Comparison of ENCODE assay signal across 15 mouse cellular contexts in genomic region chr2:136109038-136109363, GRCm38 (mm10). TPM values are rescaled to one million over a fixed set of nuclear protein-coding genes. Genes with fewer than 3 reads are reported as not detected.
DNase-seq lines count a peak whose midpoint lies in the region; ATAC-seq and TF ChIP-seq lines count a peak whose summit lies in the region.
"Had no signal": no experiment of that assay in that cellular context is flagged by ENCODE, and none has a peak within 500 bp of the region (broad histone marks: within the 10 kb centered on the region; RNA-seq: fewer than 3 reads in every experiment).

No protein-coding gene starts in this region.

- H3K9ac ChIP-seq in hindbrain, embryonic 16.5 days (ENCODE audit: low read depth, low read length), result peak overlapping the region; percentile 50; the same call in 1 of the 2 replicates
- peak overlapping the region; percentile 59 for H3K9ac ChIP-seq in neural tube, embryonic 14.5 days (replicated peaks; ENCODE audit: low read depth, low read length)
- no peak overlapping the region for H3K9ac ChIP-seq in liver, postnatal 0 days (replicated peaks)

- peak overlapping the region; percentile 32; the same call in 1 of the 2 replicates for H3K4me2 ChIP-seq in hindbrain, embryonic 16.5 days (ENCODE audit: low read length)
- peak overlapping the region; percentile 18; the same call in 1 of the 2 replicates for H3K4me2 ChIP-seq in neural tube, embryonic 14.5 days (ENCODE audit: low read depth, low read length)
- H3K4me2 ChIP-seq in liver, postnatal 0 days (ENCODE audit: low read depth, low read length), result no peak overlapping the region

- peaks cover 32% of the 10 kb centered on the region for H3K4me1 ChIP-seq in hindbrain, embryonic 16.5 days (ENCODE audit: control insufficient read depth, insufficient read depth, low read depth, low read length)
- H3K4me1 ChIP-seq in neural tube, embryonic 14.5 days (ENCODE audit: control insufficient read depth, insufficient read depth, low read length), result peaks cover 36% of the 10 kb centered on the region
- H3K4me1 ChIP-seq in liver, postnatal 0 days (ENCODE audit: insufficient read depth), result no peaks in the 10 kb centered on the region

- ATAC-seq in cerebellum, adult (ENCODE audit: insufficient number of reproducible peaks, low FRiP score, low TSS enrichment), result peak; percentile 70
- ATAC-seq in hindbrain, embryonic 16.5 days, result peak; percentile 46
- ATAC-seq in neural tube, embryonic 14.5 days (ENCODE audit: low read depth), result peak; percentile 12
- ATAC-seq in liver, postnatal 0 days, result no peak

- intact Hi-C loops in left cerebral cortex, adult 2 months (cut with DNase I), result loop anchor here (2.0 kb wide), 1 partner anchor 50 kb away; no protein-coding TSS in a partner anchor

- DNase-seq in cerebellum, adult 11-12 months, result no peak
- DNase-seq in left cerebral cortex, adult 2 months (ENCODE audit: extremely low spot score in 1 of 2, low spot score in 2 of 2), result no peak
- DNase-seq in left cerebral cortex, adult 18-20 months (ENCODE audit: low spot score in 2 of 2), result no peak
- no peak for DNase-seq in liver, postnatal 0 days
- no peak for DNase-seq in spleen, postnatal 14 days (ENCODE audit: low spot score in 2 of 2)
- DNase-seq: adrenal gland, postnatal 25 days; gastrocnemius, adult 2 months; heart, postnatal 36 days had no signal

- H3K27ac ChIP-seq in left cerebral cortex, adult 2 months, result peak overlapping the region; percentile 73
- H3K27ac ChIP-seq in hindbrain, embryonic 16.5 days (ENCODE audit: low read depth, low read length), result peak overlapping the region; percentile 90
- peak overlapping the region; percentile 96 for H3K27ac ChIP-seq in neural tube, embryonic 14.5 days (ENCODE audit: low read depth, low read length)
- H3K27ac ChIP-seq in liver, postnatal 0 days (ENCODE audit: low read depth), result no peak overlapping the region
- H3K27ac ChIP-seq: gastrocnemius, adult 2 months; kidney, postnatal 0 days; limb, embryonic 10.5 days had no signal

- no peaks in the 10 kb centered on the region for H3K9me3 ChIP-seq in hindbrain, embryonic 16.5 days (ENCODE audit: control insufficient read depth, low read length)
- H3K9me3 ChIP-seq in neural tube, embryonic 14.5 days (ENCODE audit: control insufficient read depth, low read length), result no peaks in the 10 kb centered on the region
- H3K9me3 ChIP-seq in liver, postnatal 0 days (ENCODE audit: low read length), result no peaks in the 10 kb centered on the region
- H3K9me3 ChIP-seq: limb, embryonic 10.5 days; megakaryocyte, embryonic 14.5 days had no signal

- 11% methylated on average over 2 of the region's 2 CpGs for WGBS in hindbrain, embryonic 16.5 days
- WGBS in neural tube, embryonic 14.5 days, result 2% methylated on average over 2 of the region's 2 CpGs
- WGBS in liver, postnatal 0 days (ENCODE audit: insufficient replicate concordance), result 24% methylated on average over 2 of the region's 2 CpGs

- no peak overlapping the region for H3K4me3 ChIP-seq in left cerebral cortex, adult 2 months
- no peak overlapping the region for H3K4me3 ChIP-seq in hindbrain, embryonic 16.5 days (ENCODE audit: low read length)
- no peak overlapping the region for H3K4me3 ChIP-seq in neural tube, embryonic 14.5 days (ENCODE audit: low read depth, low read length)
- no peak overlapping the region for H3K4me3 ChIP-seq in liver, postnatal 0 days (ENCODE audit: low read depth, low read length)
- H3K4me3 ChIP-seq: gastrocnemius, adult 2 months; limb, embryonic 10.5 days; megakaryocyte, embryonic 14.5 days had no signal

- no peak for TF ChIP-seq CTCF in left cerebral cortex, adult 2 months (IDR thresholded peaks at IDR 0.05)
- no peak for TF ChIP-seq CTCF in liver, postnatal 0 days (IDR thresholded peaks at IDR 0.05; ENCODE audit: low read depth)

- no peaks in the 10 kb centered on the region for H3K27me3 ChIP-seq in hindbrain, embryonic 16.5 days (replicated peaks; ENCODE audit: control insufficient read depth, insufficient read depth, low read length)
- H3K27me3 ChIP-seq in neural tube, embryonic 14.5 days (ENCODE audit: control insufficient read depth, insufficient read depth, low read length), result no peaks in the 10 kb centered on the region
- H3K27me3 ChIP-seq in liver, postnatal 0 days (ENCODE audit: insufficient read depth, low read length), result no peaks in the 10 kb centered on the region

- H3K36me3 ChIP-seq in hindbrain, embryonic 16.5 days (ENCODE audit: control insufficient read depth, insufficient read depth, low read length), result no peaks in the 10 kb centered on the region
- no peaks in the 10 kb centered on the region for H3K36me3 ChIP-seq in neural tube, embryonic 14.5 days (ENCODE audit: control insufficient read depth, insufficient read depth, low read length)
- H3K36me3 ChIP-seq in liver, postnatal 0 days (replicated peaks; ENCODE audit: insufficient read depth, low read length), result no peaks in the 10 kb centered on the region
- H3K36me3 ChIP-seq: limb, embryonic 10.5 days had no signal

- TF ChIP-seq EP300 in liver, postnatal 0 days (IDR thresholded peaks at IDR 0.05; ENCODE audit: low read depth), result no peak

RNA-seq across cellular contexts. Expression of gene Lamp5, which starts 57.0 kb away (rescaled TPM):
- total RNA-seq in left cerebral cortex, adult 2 months (2021), result 100 to 1,000 TPM; 260 to 278 TPM
- 100 to 1,000 TPM; 232 to 299 TPM for total RNA-seq in left cerebral cortex, adult 18-20 months (2021)
- polyA plus RNA-seq in hindbrain, embryonic 16.5 days (2015; fragmentation: Nextera tagmentation; extraction: Ambion mirVana), result 192 and 201 TPM in 2 replicates
- 351 and 352 TPM in 2 replicates for polyA plus RNA-seq in neural tube, embryonic 14.5 days (2014; fragmentation: Nextera tagmentation; extraction: Ambion mirVana)
- 0.21 TPM in 1 of 2 replicates, not detected in the other for polyA plus RNA-seq in liver, postnatal 0 days (2015; fragmentation: Nextera tagmentation; extraction: Ambion mirVana)
- total RNA-seq: adrenal gland, postnatal 25 days; gastrocnemius, adult 2 months; heart, adult 8-10 months; heart, postnatal 36 days had no signal
- polyA plus RNA-seq: limb, embryonic 10.5 days had no signal

Comparison
In these comparisons a context has a peak if more than half of its experiments do, and no peak if none do; other contexts are left out.
1. RNA of gene Lamp5, which starts 57.0 kb away (polyA plus RNA-seq): 351 to 352 TPM in neural tube, embryonic 14.5 days and 192 to 201 TPM in hindbrain, embryonic 16.5 days; 0.21 TPM in liver, postnatal 0 days; every median in the first group is over 100 times any median in the second.